7 mouse cellular contexts compared by ENCODE assay signal in genomic region chr4:59035786-59036350, GRCm38 (mm10). TPM values are rescaled to one million over a fixed set of nuclear protein-coding genes. Genes with fewer than 3 reads are reported as not detected.
DNase-seq lines count a peak whose midpoint lies in the region; ATAC-seq and TF ChIP-seq lines count a peak whose summit lies in the region.

No protein-coding gene starts in this region.

- H3K27ac ChIP-seq in lung, embryonic 15.5 days = no peak overlapping the region
- H3K27ac ChIP-seq in bone marrow, adult 2 months (ENCODE audit: control insufficient read depth, insufficient read depth, low read depth, low read length, poor library complexity) = 0 out of 2 replicates have a peak overlapping the region, but pooled peaks have one; percentile 6
- H3K27ac ChIP-seq in embryonic fibroblast, embryonic 13.5 days (ENCODE audit: insufficient read depth, low read length) = no peak overlapping the region
- H3K27ac ChIP-seq in limb, embryonic 15.5 days = no peak overlapping the region
- H3K27ac ChIP-seq in stomach, embryonic 16.5 days (ENCODE audit: low read length) = no peak overlapping the region

- peak overlapping the region; percentile 81 for H3K4me2 ChIP-seq in lung, embryonic 15.5 days
- H3K4me2 ChIP-seq in limb, embryonic 15.5 days = peak overlapping the region; percentile 52
- peak overlapping the region; percentile 56 for H3K4me2 ChIP-seq in stomach, embryonic 16.5 days (ENCODE audit: low read depth, low read length)

- H3K4me3 ChIP-seq in lung, embryonic 15.5 days = peak overlapping the region; percentile 90
- H3K4me3 ChIP-seq in bone marrow, adult 2 months (replicated peaks; ENCODE audit: control insufficient read depth, low read depth, low read length) = peak overlapping the region; percentile 87
- peak overlapping the region; percentile 60 for H3K4me3 ChIP-seq in embryonic fibroblast, embryonic 13.5 days (ENCODE audit: insufficient read depth, low read length)
- peak overlapping the region; percentile 85 for H3K4me3 ChIP-seq in limb, embryonic 15.5 days
- peak overlapping the region; percentile 77 for H3K4me3 ChIP-seq in stomach, embryonic 16.5 days (replicated peaks; ENCODE audit: low read length)

- peaks cover 3% of the 10 kb centered on the region; the same call in 1 of the 2 replicates for H3K36me3 ChIP-seq in lung, embryonic 15.5 days
- H3K36me3 ChIP-seq in limb, embryonic 15.5 days = peaks cover 20% of the 10 kb centered on the region
- 0 out of 2 replicates have a peak, but pooled peaks cover 2% of the 10 kb centered on the region for H3K36me3 ChIP-seq in stomach, embryonic 16.5 days (ENCODE audit: control insufficient read depth, insufficient read depth, low read length)

- H3K27me3 ChIP-seq in lung, embryonic 15.5 days = no peaks in the 10 kb centered on the region
- H3K27me3 ChIP-seq in limb, embryonic 15.5 days = no peaks in the 10 kb centered on the region
- no peaks in the 10 kb centered on the region for H3K27me3 ChIP-seq in stomach, embryonic 16.5 days (ENCODE audit: control insufficient read depth, insufficient read depth, low read length)

- peak overlapping the region; percentile 85; the same call in 1 of the 2 replicates for H3K9ac ChIP-seq in lung, embryonic 15.5 days
- peak overlapping the region; percentile 85 for H3K9ac ChIP-seq in limb, embryonic 15.5 days
- peak overlapping the region; percentile 93 for H3K9ac ChIP-seq in stomach, embryonic 16.5 days (ENCODE audit: low read length)

- no peak for TF ChIP-seq CTCF in bone marrow, adult 2 months (IDR thresholded peaks at IDR 0.05; ENCODE audit: control insufficient read depth, insufficient read depth, low read length)
- no peak for TF ChIP-seq CTCF in embryonic fibroblast, embryonic 13.5 days (IDR thresholded peaks at IDR 0.05; ENCODE audit: borderline replicate concordance, insufficient read depth, low read length)

- WGBS in lung, embryonic 15.5 days = 64% methylated on average over 18 of the region's 18 CpGs
- 34% methylated on average over 18 of the region's 18 CpGs for WGBS in bone marrow, adult 2 months
- 57% methylated on average over 18 of the region's 18 CpGs for WGBS in limb, embryonic 15.5 days
- WGBS in stomach, embryonic 16.5 days = 57% methylated on average over 18 of the region's 18 CpGs

- no peak for ATAC-seq in lung, embryonic 15.5 days (ENCODE audit: borderline replicate concordance, extremely low read depth, low FRiP score, low TSS enrichment)
- no peak for ATAC-seq in limb, embryonic 15.5 days (ENCODE audit: insufficient number of reproducible peaks, low FRiP score, low TSS enrichment, low read depth)
- no peak; the same call in 1 of the 2 replicates for ATAC-seq in stomach, embryonic 16.5 days (ENCODE audit: insufficient read depth, low FRiP score)

- DNase-seq in lung, adult 18-20 months = no peak
- no peak for DNase-seq in kidney, adult 11 months

- H3K9me3 ChIP-seq in lung, embryonic 15.5 days = no peaks in the 10 kb centered on the region
- H3K9me3 ChIP-seq in limb, embryonic 15.5 days = no peaks in the 10 kb centered on the region
- no peaks in the 10 kb centered on the region for H3K9me3 ChIP-seq in stomach, embryonic 16.5 days (replicated peaks; ENCODE audit: control insufficient read depth, low read length)

- no peak for TF ChIP-seq POLR2A in bone marrow, adult 2 months (IDR thresholded peaks at IDR 0.05; ENCODE audit: borderline replicate concordance, control insufficient read depth, low read depth, low read length)
- TF ChIP-seq POLR2A in embryonic fibroblast, embryonic 13.5 days (IDR thresholded peaks at IDR 0.05; ENCODE audit: low read depth, low read length) = no peak

- peaks cover 12% of the 10 kb centered on the region for H3K4me1 ChIP-seq in lung, embryonic 15.5 days
- peaks cover 3% of the 10 kb centered on the region; the same call in 1 of the 2 replicates for H3K4me1 ChIP-seq in bone marrow, adult 2 months (ENCODE audit: control insufficient read depth, insufficient read depth, low read length)
- no peaks in the 10 kb centered on the region for H3K4me1 ChIP-seq in embryonic fibroblast, embryonic 13.5 days (ENCODE audit: control insufficient read depth, insufficient read depth, low read length)
- H3K4me1 ChIP-seq in limb, embryonic 15.5 days = peaks cover 11% of the 10 kb centered on the region; the same call in 1 of the 2 replicates
- peaks cover 9% of the 10 kb centered on the region; the same call in 1 of the 2 replicates for H3K4me1 ChIP-seq in stomach, embryonic 16.5 days (ENCODE audit: control insufficient read depth, insufficient read depth, low read length)

RNA-seq across cellular contexts. Expression of gene Gng10, which starts 1.0 kb away (rescaled TPM):
- 116 and 125 TPM in 2 replicates for polyA plus RNA-seq in lung, embryonic 15.5 days (2015; fragmentation: Nextera tagmentation; extraction: Ambion mirVana)
- 8.4 and 20.3 TPM in 2 replicates for polyA plus RNA-seq in bone marrow, adult 2 months (2011; ENCODE audit: insufficient read depth, insufficient read length, low replicate concordance, missing spikeins)
- 106 and 124 TPM in 2 replicates for polyA plus RNA-seq in embryonic fibroblast, embryonic 13.5 days (2011; ENCODE audit: insufficient read length, low read depth, missing spikeins)
- 131 and 140 TPM in 2 replicates for polyA plus RNA-seq in limb, embryonic 15.5 days (2015; fragmentation: Nextera tagmentation; extraction: Ambion mirVana)
- 127 and 147 TPM in 2 replicates for polyA plus RNA-seq in stomach, embryonic 16.5 days (2015; fragmentation: Nextera tagmentation; extraction: Ambion mirVana)

RNA-seq across cellular contexts. Expression of gene Gm20503, which starts 32.9 kb away (rescaled TPM):
- 12.7 and 15.2 TPM in 2 replicates for polyA plus RNA-seq in lung, embryonic 15.5 days (2015; fragmentation: Nextera tagmentation; extraction: Ambion mirVana)
- 16.2 TPM in 1 of 2 replicates, not detected in the other for polyA plus RNA-seq in bone marrow, adult 2 months (2011; ENCODE audit: insufficient read depth, insufficient read length, low replicate concordance, missing spikeins)
- not detected in 2 replicates for polyA plus RNA-seq in embryonic fibroblast, embryonic 13.5 days (2011; ENCODE audit: insufficient read length, low read depth, missing spikeins)
- polyA plus RNA-seq in limb, embryonic 15.5 days (2015; fragmentation: Nextera tagmentation; extraction: Ambion mirVana) = 17.7 and 19.6 TPM in 2 replicates
- 7.3 and 9.1 TPM in 2 replicates for polyA plus RNA-seq in stomach, embryonic 16.5 days (2015; fragmentation: Nextera tagmentation; extraction: Ambion mirVana)

RNA-seq across cellular contexts. Expression of gene Dnajc25, which starts 41.0 kb away (rescaled TPM):
- polyA plus RNA-seq in lung, embryonic 15.5 days (2015; fragmentation: Nextera tagmentation; extraction: Ambion mirVana) = 12.7 and 13.1 TPM in 2 replicates
- 6.9 and 7.3 TPM in 2 replicates for polyA plus RNA-seq in bone marrow, adult 2 months (2011; ENCODE audit: insufficient read depth, insufficient read length, low replicate concordance, missing spikeins)
- polyA plus RNA-seq in embryonic fibroblast, embryonic 13.5 days (2011; ENCODE audit: insufficient read length, low read depth, missing spikeins) = 24.9 and 30.3 TPM in 2 replicates
- polyA plus RNA-seq in limb, embryonic 15.5 days (2015; fragmentation: Nextera tagmentation; extraction: Ambion mirVana) = 15.0 and 18.7 TPM in 2 replicates
- polyA plus RNA-seq in stomach, embryonic 16.5 days (2015; fragmentation: Nextera tagmentation; extraction: Ambion mirVana) = 8.3 and 8.7 TPM in 2 replicates

RNA-seq across cellular contexts. Expression of gene Ptgr1, which starts 48.9 kb away (rescaled TPM):
- polyA plus RNA-seq in lung, embryonic 15.5 days (2015; fragmentation: Nextera tagmentation; extraction: Ambion mirVana) = 36.1 and 37.7 TPM in 2 replicates
- 5.9 and 12.4 TPM in 2 replicates for polyA plus RNA-seq in bone marrow, adult 2 months (2011; ENCODE audit: insufficient read depth, insufficient read length, low replicate concordance, missing spikeins)
- polyA plus RNA-seq in embryonic fibroblast, embryonic 13.5 days (2011; ENCODE audit: insufficient read length, low read depth, missing spikeins) = 21.6 and 27.7 TPM in 2 replicates
- 39.3 and 41.0 TPM in 2 replicates for polyA plus RNA-seq in limb, embryonic 15.5 days (2015; fragmentation: Nextera tagmentation; extraction: Ambion mirVana)
- 105 and 120 TPM in 2 replicates for polyA plus RNA-seq in stomach, embryonic 16.5 days (2015; fragmentation: Nextera tagmentation; extraction: Ambion mirVana)
